Mouse (Mus musculus) embryo, embryonic 10 days (tissue): Measurements from ENCODE around the gene Vmn2r84.
A peak's percentile ranks its signal among the peaks of the same experiment; 100 is the strongest.
"Not testable (repeated sequence)": the region's sequence is repeated elsewhere in the genome, so short reads cannot be mapped to it uniquely, and the experiment has no call there.

ENCODE experiments used
- DNase-seq: peaks from one replicate; pipeline ENCODE4 v3.0.0-alpha.2; 2015; ENCODE audit warnings: low spot score

Vmn2r84 gene

DNA sequence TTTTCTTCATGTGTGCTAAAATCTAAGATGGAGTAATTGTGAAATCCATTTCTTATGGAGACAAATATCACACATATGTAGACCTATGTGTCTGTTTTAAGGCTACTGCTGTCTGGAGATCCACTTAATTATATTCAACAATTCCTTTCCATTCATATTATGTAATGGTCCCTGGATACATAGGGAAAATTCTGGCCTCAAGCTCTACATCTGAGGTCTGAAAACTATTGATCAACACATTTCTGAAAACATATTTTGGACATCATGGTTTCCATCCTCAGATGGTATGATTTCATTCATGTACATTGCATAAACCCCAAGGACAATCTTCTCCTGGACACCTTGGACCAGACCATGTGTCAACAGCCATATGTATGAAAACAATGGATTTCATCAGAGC is at the start of gene Vmn2r84:
TSS of gene Vmn2r84 (minus strand) at position 101 of the 400 bp plus-strand sequence.
- DNase-seq, result no peak

DNA sequence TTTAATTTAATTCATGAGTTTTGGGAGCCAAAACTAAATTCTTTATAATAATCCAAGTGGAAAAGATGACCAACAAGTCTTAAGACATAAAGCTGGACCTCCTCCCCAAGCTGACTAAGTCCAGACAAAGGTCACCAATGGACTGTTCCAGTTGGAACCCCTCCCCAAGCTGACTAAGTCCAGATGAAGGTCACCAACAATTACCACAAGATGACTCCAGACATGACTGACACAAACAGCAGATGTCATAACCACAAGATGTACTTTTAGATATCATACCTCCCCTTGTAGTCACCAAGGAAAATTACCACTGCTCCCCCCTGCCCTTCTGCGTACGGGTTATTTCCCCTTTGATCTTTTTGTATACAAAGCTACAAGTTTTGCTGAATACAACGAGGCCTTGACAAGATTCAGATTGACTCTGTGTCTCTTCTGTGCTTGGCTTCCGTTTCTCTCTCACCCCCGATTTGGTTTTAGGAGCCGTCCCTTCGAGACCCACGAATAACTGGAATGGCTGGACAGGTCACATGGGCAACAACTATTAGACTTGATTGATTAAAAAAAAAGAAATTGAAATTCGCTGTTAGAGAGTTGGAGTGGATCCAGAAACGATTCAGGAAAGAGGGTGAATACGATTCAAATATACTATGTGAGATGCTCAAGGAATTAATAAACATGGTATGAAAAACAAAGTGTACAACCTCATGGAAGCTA is 40.2 kb upstream of the Vmn2r84 start:
- not testable (repeated sequence) for DNase-seq

DNA sequence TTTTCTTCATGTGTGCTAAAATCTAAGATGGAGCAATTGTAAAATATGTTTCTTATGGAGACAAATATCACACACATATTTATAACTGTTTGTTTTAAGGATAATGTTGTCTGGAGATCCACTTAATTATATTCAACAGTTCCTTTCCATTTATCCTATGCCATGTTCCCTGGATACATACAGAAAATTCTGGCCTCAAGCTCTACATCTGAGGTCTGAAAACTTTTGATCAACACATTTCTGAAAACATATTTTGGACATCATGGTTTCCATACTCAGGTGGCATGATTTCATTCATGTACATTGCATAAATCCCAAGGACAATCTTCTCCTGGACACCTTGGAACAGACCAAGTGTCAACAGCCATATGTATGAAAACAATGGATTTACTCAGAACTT is 35.5 kb upstream of the Vmn2r84 start, which contains the start of gene Vmn2r85:
TSS of gene Vmn2r85 (minus strand) at position 101 of the 400 bp plus-strand sequence.
- not testable (repeated sequence) for DNase-seq

DNA sequence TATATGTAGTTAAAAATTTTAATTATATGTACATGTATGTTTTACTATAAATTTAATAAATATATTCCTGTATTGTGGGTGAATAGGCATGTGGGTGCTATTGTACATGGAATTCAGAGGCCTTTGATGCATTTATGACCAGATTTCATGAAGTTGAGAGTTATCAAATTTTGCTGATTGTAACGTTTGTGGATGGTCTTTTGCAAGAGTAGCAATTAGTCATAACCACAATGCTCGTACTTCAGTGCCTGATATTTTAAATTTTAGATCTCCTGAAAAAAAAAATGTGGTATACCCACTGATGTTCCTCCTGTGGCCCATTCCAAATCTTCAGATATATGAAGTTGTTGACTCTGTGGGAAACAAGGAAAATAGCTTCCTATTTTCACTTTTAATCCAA is 28.2 kb upstream of the Vmn2r84 start:
- not testable (repeated sequence) for DNase-seq

DNA sequence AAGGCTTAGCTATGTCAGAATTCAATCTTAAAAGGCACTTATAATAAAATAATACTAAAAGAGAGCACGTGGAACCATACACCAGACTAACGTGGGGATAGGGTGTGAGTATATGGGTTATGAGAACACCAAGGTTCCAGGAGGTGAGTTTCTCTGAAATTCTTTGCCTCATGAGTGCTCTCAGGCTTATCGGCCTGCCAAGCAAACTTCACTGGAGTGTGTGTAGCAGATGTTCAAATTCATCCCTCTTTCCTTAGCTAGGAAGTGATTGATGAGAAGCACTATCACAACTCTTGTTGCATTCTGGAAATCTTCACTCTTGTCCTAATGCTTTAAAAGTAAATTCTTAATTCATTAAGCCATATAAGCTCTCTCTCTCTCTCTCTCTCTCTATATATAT is 26.3 kb upstream of the Vmn2r84 start:
- DNase-seq, result no peak

DNA sequence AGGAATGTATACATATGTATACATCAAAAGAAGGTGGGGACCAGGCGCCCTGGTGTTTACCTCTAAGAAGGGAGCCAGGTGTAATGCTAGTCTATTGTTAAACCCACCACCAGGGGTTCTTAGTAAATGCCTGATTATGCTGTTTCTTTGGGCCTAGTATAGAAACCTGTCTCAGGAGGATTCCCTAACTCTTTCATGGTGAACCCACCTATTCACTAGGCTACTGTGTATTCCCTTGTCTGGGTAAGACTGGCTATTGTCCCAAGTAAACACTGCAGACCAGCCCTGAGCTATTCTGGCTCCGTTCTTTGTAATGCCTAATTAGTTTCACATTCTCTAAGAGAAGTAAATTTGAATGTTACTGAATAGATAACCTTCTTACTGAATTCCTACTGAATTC is 25.8 kb upstream of the Vmn2r84 start:
- DNase-seq, result not testable (repeated sequence)

DNA sequence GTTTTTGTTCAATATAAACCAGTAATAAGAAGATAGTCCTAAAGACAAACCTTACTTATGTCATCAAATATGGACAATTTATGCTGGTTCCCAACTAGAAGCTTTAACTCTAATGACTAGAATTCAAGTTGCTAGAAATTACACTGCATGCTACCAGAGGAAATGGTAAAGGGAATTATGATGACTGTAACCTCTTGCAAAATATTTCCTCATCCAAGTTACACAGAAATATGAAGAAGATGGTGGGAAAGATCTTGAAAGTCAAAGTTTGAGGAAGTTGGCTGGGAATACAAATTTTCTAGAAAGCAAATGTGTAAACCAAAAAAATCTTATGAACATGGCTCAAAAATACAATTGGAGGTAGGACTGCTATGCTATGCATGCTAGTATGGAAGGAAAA is 22.2 kb upstream of the Vmn2r84 start:
- not testable (repeated sequence) for DNase-seq

DNA sequence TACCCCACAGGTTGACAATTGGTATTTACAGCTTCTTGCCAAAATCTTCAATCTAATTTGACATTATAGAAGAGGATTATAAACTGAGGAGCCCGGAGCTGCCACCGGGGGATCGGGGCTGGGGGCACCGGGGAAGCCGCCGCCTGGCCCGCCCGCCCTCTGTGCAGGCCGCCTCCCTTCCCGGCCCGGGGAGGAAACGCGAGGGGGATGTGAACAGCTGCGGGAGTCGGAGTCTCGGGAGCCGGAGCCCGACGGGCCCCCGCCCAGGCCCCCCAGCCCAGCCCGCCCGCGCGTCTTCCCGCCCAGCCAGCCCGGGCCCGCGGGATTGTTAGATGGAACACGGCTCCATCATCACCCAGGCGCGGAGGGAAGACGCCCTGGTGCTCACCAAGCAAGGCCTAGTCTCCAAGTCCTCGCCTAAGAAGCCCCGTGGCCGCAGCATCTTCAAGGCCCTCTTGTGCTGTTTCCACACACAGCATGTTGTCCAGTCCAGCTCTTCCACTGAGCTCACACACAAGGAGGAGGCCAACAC is 18.1 kb upstream of the Vmn2r84 start:
- DNase-seq, result not testable (repeated sequence)

DNA sequence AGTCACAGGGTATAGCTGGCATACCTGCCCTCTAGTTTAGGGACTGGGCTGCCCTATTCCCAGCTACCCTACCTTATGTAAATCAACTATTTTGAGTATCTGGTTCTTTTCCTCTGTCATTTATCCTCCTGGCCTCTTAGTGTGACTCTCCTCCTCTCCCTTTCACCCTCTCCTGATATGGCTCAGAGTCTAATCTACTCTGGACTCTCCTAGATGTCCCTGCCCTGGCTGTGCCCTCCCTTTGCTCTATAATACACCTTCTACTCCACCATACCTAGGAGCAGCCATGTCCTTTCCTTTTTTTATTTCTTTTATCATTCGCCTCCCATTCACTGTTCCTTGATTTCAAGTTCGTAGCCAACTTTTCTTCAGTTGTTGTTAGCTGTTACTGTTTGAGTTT is 19.0 kb downstream of the Vmn2r84 start:
- no peak for DNase-seq

DNA sequence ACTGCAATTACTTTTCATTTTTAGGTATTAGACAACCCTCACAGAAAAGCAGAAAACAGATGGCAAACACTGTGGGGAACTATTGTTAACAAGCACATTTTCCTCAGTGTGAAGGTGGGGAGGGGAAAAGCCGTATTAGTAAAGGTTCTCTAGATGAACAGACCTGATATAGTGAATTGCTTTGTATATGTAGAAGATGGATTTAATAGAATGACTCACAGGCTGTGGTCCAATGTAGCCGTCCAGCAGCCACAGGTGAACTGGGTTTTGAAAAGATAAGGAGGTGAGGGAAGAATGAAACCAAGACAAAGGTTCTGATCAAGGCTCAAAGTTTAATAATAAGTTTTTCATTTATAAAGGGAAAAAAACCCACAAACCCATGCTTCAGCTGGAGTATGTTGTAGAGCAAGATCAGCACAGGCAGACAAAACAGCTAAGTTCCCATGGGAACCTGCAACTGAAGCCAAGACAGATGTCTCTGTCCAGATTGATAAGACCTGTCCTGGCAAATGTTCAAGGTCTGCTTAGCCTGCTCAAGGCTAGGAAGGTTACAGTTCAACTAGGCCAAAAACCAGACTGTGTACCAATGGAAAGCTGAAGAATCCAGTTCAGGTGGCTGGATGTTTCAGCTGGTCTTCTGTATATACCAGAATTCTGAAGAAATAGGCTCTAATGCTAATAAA is 21.5 kb downstream of the Vmn2r84 start:
- DNase-seq, result no peak

DNA sequence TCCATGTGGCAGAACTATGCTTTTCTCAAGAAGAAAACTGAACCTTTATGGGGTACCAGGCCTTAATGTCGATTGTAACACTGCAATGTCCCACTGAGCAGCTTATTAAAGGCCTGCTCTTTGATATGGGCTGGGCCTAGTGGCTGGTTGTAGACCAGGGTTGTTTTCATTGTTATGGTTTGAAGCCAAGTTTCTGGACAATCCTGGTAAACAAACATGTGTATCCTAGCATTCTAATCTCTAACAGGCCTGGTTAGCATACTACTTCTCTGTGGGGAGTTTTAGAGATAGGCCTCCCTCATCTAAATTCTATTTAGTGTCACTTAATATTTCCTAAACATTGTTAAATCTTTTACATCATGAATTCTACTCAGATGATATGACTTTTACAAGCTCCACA is 22.5 kb downstream of the Vmn2r84 start:
- no peak for DNase-seq

DNA sequence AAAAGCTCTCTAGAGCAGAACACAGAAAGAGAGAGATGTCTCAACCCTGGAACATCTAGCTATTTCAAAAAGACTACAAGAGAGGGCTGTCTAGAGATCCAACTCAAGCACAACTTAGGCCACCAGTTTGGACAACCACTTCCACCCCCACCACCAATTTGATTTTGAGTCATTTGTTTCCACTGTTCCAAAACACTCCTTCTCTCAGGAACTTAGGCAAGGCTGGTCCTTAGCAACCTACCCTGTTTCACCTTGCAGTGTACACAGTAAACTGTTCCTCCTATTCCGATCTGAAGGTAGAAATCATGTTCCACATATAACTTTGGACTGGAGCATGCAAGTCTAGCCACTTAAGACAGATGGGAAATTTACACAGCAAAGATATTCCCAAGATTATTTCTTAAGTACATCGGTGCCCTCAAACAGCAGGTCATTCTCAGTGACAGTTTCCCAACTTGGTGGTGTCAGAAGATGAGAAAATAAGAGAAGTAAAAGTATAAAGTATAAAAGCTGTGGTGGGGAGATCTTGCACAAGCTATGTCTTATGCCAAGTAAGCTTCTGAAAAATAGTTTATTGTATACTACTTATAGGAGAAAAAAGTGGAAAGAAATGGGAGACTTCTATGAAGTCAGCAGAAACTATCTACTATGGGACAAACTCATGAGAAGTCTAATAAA is 24.0 kb downstream of the Vmn2r84 start:
- DNase-seq, result no peak

DNA sequence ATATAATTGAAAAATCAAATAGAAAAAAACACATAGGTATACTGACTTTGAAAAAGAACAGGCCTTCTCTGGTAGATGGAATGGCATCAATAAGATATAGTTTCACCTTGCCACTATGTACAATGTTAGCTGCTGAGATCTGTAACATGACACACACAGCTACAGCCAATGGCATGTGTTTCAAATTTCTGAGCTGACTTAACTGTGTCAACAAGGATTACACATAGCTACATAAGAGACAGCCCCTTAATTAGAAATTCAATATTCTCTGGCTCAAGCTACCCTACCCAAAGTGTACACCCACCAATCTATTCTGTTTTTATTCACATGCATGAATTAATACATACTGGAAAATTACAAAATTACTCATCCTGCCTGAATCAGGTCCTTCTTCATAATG is 25.7 kb downstream of the Vmn2r84 start:
- DNase-seq, result no peak

DNA sequence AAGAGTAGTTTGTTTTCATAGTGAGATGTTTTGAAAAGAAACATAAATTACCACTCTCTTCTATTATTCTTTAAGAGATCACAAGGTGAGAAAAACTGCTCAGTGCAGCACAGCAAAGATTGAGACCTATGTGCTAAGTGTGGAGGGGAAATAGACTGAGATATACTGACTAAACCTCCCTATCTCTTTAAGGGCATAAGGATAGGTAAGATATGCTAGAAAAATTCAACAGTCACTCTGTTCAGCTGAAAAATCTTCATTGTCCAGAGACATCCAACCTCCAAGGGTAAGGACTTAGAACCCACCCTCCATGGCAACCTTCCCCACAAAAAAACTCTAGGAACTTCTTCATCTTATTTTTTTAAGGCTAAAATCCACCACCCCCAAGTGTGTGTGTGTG is 29.4 kb downstream of the Vmn2r84 start:
- no peak for DNase-seq

DNA sequence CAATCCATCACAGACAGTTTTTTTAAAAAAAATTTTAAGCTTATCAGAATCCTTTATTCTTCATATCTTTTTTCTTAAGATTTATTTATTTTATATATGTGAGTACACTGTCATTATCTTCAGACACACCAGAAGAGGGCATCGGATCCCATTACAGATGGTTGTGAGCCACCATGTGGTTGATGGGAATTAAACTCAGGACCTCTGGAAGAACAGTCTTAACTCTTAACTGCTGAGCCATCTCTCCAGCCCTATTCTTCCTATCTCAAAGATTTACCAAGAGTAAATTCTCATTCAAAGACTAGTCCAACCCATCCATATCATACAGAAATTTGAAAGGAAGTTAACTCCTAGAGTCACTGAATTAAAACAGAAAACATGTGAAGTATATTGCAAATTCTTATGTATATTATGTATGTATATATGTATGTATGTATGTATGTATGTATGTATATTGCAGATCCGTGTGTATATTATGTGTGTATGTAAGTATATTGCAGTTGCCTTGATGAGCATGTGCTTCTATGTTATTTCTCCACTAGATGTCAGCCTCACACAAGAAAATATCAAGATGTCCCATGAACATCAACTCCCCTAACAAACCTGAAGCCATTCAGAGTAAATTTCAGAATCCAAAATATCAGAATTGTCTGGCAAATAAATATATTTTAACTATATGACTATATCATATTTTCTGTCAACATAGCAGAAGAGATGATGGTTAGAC is 30.5 kb downstream of the Vmn2r84 start:
- peak; percentile 69 for DNase-seq

DNA sequence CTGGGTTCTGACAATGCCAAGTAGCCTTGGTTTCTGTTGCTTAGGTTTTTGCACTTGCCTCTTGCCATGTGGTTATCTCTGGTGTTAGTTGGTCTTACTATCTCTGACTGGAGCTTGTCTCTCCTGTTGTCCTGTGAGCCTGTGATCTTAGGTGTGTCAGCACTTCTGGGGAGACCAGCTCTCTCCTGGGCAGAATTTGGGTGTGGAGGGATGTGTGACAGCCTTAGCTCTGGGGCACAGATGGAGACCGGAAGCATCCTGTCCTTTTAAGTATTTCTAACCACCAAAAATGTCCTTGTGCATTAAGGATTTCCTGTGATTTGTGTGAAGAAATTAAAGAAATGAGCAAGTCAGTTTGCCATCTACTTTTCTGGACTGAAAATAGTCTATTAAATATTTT is 50.1 kb downstream of the Vmn2r84 start:
- DNase-seq, result no peak

DNA sequence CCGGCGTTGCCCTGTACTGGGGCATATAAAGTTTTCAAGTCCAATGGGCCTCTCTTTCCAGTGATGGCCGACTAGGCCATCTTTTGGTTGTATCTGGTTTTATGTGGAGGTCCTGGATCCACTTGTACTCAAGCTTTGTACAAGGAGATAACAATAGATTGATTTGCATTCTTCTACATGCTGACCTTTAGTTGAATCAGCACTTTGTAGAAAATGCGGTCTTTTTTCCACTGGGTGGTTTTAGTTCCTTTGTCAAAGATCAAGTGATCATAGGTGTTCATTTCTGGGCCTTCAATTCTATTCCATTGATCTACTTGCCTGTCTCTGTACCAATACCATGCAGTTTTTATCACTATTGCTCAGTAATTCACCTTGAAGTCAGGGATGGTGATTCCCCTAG is 54.1 kb downstream of the Vmn2r84 start:
- DNase-seq, result not testable (repeated sequence)

DNA sequence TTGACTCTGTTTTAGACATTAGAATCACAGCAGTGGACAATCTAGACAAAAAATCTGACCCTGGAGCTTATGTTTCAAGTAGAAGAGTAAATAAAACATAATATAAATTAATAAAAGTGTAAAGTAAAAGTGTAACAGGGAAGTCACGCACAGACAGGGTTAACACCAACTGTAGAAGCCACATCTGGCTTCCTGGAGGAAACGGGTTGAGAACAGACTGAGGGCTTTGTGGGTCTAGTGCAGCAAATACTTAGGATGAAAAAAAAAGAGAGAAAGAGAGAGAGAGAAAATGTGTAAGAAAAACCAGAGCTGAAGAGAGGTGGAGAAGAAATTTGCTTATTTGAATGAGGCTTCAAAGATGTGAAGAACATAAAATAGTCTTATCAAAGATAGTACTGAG is 56.6 kb downstream of the Vmn2r84 start:
- no peak for DNase-seq

DNA sequence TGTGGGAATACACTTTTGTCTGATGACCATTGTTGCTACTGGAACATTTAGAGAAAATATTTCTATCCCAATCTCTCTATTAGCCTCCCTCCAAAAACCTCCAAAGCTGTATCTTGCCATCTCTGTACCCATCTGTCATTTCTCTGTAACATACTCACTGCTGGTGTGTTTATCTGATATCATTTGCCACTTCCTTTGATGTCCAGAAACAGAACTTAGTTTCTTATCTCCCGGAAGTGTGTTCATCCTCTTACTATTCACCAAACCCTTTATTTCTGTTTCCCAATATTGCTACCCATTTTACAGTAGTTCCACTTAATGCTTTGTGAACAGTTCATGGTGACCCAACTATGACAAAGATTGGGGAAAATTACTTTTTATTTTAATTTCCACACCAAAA is 57.7 kb downstream of the Vmn2r84 start:
- DNase-seq, result no peak

DNA sequence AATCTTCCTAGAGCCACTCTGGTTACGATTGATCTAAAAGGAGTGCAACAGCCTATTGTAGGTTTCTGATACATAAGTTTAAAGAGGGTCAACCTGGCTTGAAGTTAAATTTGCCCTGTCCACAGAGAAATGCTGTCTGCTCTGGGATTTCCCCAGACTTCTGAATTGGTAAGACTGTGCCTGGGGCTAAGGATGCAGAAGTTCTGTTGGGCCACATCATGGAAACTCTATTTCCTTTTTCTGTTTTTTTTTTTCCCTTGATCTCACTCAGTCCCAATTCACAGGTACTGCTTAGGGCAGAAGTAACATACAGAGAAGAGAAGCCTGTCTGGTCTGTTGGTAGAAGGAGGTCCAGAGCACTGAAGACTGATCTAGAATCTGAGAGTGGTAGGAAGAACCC is 63.4 kb downstream of the Vmn2r84 start:
- DNase-seq, result no peak
